In the genomic region with DNA sequence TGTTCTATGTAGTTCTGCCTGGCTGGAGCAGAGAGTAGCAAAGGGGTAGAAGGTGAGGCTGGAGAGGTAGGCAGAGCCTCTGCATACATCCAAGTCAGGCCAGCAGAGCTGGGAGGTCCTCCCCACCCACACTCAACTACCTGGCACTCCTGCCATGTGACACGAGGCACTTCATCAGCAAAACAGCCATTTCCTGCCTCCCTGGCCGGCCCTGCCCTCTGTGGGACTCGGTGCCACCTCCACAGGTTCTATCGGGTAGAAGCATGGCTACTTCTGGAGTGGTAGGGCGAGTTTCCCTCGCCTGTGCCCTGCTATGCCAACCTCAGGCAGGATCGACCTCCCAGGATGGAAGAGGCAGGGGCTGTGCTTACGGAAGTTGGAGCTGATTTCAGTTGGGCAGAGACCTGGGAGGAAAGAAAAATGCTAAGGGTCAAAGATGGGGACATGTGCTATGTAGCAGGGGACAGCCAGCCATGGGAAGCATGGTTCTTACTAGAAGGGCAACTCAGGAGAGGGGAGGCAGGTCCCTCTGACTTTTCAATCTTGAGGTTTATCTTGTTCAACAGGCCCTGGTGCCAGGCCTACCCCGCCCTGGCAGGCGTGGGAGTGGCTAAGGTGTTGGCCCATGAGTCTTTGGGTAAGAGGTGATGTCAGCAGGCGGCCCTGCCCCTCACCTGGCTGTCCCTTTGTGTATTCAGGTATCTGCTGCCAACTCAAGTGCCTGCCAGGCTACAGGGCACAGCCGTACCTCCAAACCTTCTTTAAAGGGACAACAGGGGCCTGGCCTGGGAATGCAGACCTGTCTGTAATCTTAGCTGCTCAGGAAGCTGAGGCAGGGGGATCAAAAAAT, we compare ENCODE assay signal across 18 mouse cellular contexts. TPM values are rescaled to one million over a fixed set of nuclear protein-coding genes. Genes with fewer than 3 reads are reported as not detected.
DNase-seq lines count a peak whose midpoint lies in the region; ATAC-seq and TF ChIP-seq lines count a peak whose summit lies in the region.
"Had no signal": no experiment of that assay in that cellular context is flagged by ENCODE, and none has a peak within 500 bp of the region (broad histone marks: within the 10 kb centered on the region; RNA-seq: fewer than 3 reads in every experiment).

No protein-coding gene starts in this region.

- TF ChIP-seq CTCF in liver, postnatal 0 days (IDR thresholded peaks at IDR 0.05; ENCODE audit: low read depth), result no peak

- no peaks in the 10 kb centered on the region for H3K4me1 ChIP-seq in liver, postnatal 0 days (ENCODE audit: insufficient read depth)
- peaks cover 3% of the 10 kb centered on the region for H3K4me1 ChIP-seq in liver, embryonic 12.5 days
- H3K4me1 ChIP-seq in limb, embryonic 10.5 days, result peaks cover 47% of the 10 kb centered on the region
- no peaks in the 10 kb centered on the region for H3K4me1 ChIP-seq in midbrain, embryonic 11.5 days (ENCODE audit: control insufficient read depth, insufficient read depth, low read length)
- H3K4me1 ChIP-seq: embryonic facial prominence, embryonic 12.5 days had no signal

- DNase-seq in liver, result peak; percentile 33
- no peak for DNase-seq in liver, postnatal 0 days
- peak; percentile 94 for DNase-seq in lung, postnatal 36 days
- peak; percentile 72 to 80 for DNase-seq in urinary bladder, postnatal 36 days (ENCODE audit: low spot score in 2 of 2)
- DNase-seq in limb, embryonic 10.5 days (ENCODE audit: low spot score), result no peak
- DNase-seq in midbrain, embryonic 11.5 days (ENCODE audit: low spot score, missing footprints), result no peak
- no peak for DNase-seq in heart, postnatal 14 days
- DNase-seq: adrenal gland, adult 8-10 months; cerebellum, adult 18-20 months; layer of hippocampus, postnatal 36 days; right cerebral cortex, postnatal 14 days; thymus, postnatal 14 days had no signal

- no peaks in the 10 kb centered on the region for H3K9me3 ChIP-seq in liver, postnatal 0 days (ENCODE audit: low read length)
- no peaks in the 10 kb centered on the region for H3K9me3 ChIP-seq in liver, embryonic 12.5 days (replicated peaks)
- H3K9me3 ChIP-seq in limb, embryonic 10.5 days (replicated peaks), result no peaks in the 10 kb centered on the region
- no peaks in the 10 kb centered on the region for H3K9me3 ChIP-seq in midbrain, embryonic 11.5 days (ENCODE audit: control insufficient read depth, low read length)
- H3K9me3 ChIP-seq: embryonic facial prominence, embryonic 12.5 days; heart, embryonic 12.5 days had no signal

- H3K4me2 ChIP-seq in liver, postnatal 0 days (ENCODE audit: low read depth, low read length), result no peak overlapping the region
- no peak overlapping the region for H3K4me2 ChIP-seq in liver, embryonic 12.5 days
- H3K4me2 ChIP-seq in midbrain, embryonic 11.5 days, result no peak overlapping the region
- H3K4me2 ChIP-seq: embryonic facial prominence, embryonic 12.5 days; heart, embryonic 12.5 days had no signal

- 61% methylated on average over 12 of the region's 12 CpGs for WGBS in liver, postnatal 0 days (ENCODE audit: insufficient replicate concordance)
- 49% methylated on average over 12 of the region's 12 CpGs for WGBS in liver, embryonic 12.5 days (ENCODE audit: insufficient replicate concordance)
- WGBS in limb, embryonic 10.5 days, result 79% methylated on average over 12 of the region's 12 CpGs
- 77% methylated on average over 12 of the region's 12 CpGs for WGBS in midbrain, embryonic 11.5 days

- H3K9ac ChIP-seq in liver, postnatal 0 days (replicated peaks), result no peak overlapping the region
- no peak overlapping the region for H3K9ac ChIP-seq in liver, embryonic 12.5 days
- no peak overlapping the region for H3K9ac ChIP-seq in midbrain, embryonic 11.5 days (ENCODE audit: low read length)
- H3K9ac ChIP-seq: embryonic facial prominence, embryonic 12.5 days; heart, embryonic 12.5 days had no signal

- ATAC-seq in liver, postnatal 0 days, result no peak
- ATAC-seq in liver, embryonic 12.5 days, result peak; percentile 66; the same call in 1 of the 2 replicates
- ATAC-seq in midbrain, embryonic 11.5 days (ENCODE audit: low FRiP score), result no peak
- ATAC-seq: hindbrain, postnatal 0 days; Patski had no signal

- TF ChIP-seq EP300 in liver, postnatal 0 days (IDR thresholded peaks at IDR 0.05; ENCODE audit: low read depth), result no peak

- intact Hi-C loops in heart, postnatal 14 days (cut with DNase I), result no loop called here

- H3K27ac ChIP-seq in liver, postnatal 0 days (ENCODE audit: low read depth), result no peak overlapping the region
- no peak overlapping the region for H3K27ac ChIP-seq in liver, embryonic 12.5 days
- no peak overlapping the region for H3K27ac ChIP-seq in limb, embryonic 10.5 days
- no peak overlapping the region for H3K27ac ChIP-seq in midbrain, embryonic 11.5 days (ENCODE audit: low read depth, low read length)
- H3K27ac ChIP-seq: embryonic facial prominence, embryonic 12.5 days; hindbrain, postnatal 0 days; macrophage had no signal

- H3K4me3 ChIP-seq in liver, postnatal 0 days (ENCODE audit: low read depth, low read length), result no peak overlapping the region
- no peak overlapping the region for H3K4me3 ChIP-seq in liver, embryonic 12.5 days
- no peak overlapping the region for H3K4me3 ChIP-seq in limb, embryonic 10.5 days
- no peak overlapping the region for H3K4me3 ChIP-seq in midbrain, embryonic 11.5 days (ENCODE audit: low read depth, low read length)
- H3K4me3 ChIP-seq: embryonic facial prominence, embryonic 12.5 days; heart, embryonic 12.5 days had no signal

- no peaks in the 10 kb centered on the region for H3K36me3 ChIP-seq in liver, postnatal 0 days (replicated peaks; ENCODE audit: insufficient read depth, low read length)
- H3K36me3 ChIP-seq in liver, embryonic 12.5 days, result no peaks in the 10 kb centered on the region
- H3K36me3 ChIP-seq in limb, embryonic 10.5 days, result no peaks in the 10 kb centered on the region
- H3K36me3 ChIP-seq in midbrain, embryonic 11.5 days (ENCODE audit: control insufficient read depth, insufficient read depth, low read length), result no peaks in the 10 kb centered on the region
- H3K36me3 ChIP-seq: embryonic facial prominence, embryonic 12.5 days; heart, embryonic 12.5 days had no signal

- peaks cover 18% of the 10 kb centered on the region for H3K27me3 ChIP-seq in liver, postnatal 0 days (ENCODE audit: insufficient read depth, low read length)
- peaks cover 79% of the 10 kb centered on the region for H3K27me3 ChIP-seq in liver, embryonic 12.5 days (replicated peaks)
- H3K27me3 ChIP-seq in limb, embryonic 10.5 days (ENCODE audit: low read depth, poor library complexity, severe bottlenecking), result peaks cover 66% of the 10 kb centered on the region
- H3K27me3 ChIP-seq in midbrain, embryonic 11.5 days (ENCODE audit: control insufficient read depth, insufficient read depth, low read length), result peaks cover 35% of the 10 kb centered on the region
- H3K27me3 ChIP-seq: Patski had no signal

RNA-seq across cellular contexts. Expression of gene Casz1, which starts 6.5 kb away (rescaled TPM):
- 0.43 and 0.65 TPM in 2 replicates for polyA plus RNA-seq in liver, postnatal 0 days (2015; fragmentation: Nextera tagmentation; extraction: Ambion mirVana)
- 0.50 and 0.60 TPM in 2 replicates for polyA plus RNA-seq in liver, embryonic 12.5 days (2016; fragmentation: Nextera tagmentation; extraction: Ambion mirVana)
- polyA plus RNA-seq in limb, embryonic 10.5 days (2016; fragmentation: Nextera tagmentation; extraction: Ambion mirVana), result 1.0 and 2.1 TPM in 2 replicates
- polyA plus RNA-seq in midbrain, embryonic 11.5 days (2014; fragmentation: Nextera tagmentation; extraction: Ambion mirVana), result 1.6 TPM in 2 replicates
- 10 to 100 TPM; 48.1 to 53.1 TPM for total RNA-seq in heart, postnatal 14 days (2021)

Comparison
In these comparisons a context has a peak if more than half of its experiments do, and no peak if none do; other contexts are left out.
1. DNase-seq: peak in liver (single experiment), lung, postnatal 36 days (single experiment) and urinary bladder, postnatal 36 days (2 of 2); none in liver, postnatal 0 days (single experiment), limb, embryonic 10.5 days (single experiment), midbrain, embryonic 11.5 days (single experiment) and heart, postnatal 14 days (0 of 2).